Mouse (Mus musculus) heart, embryonic 14.5 days (tissue): ENCODE data around the gene Naa40. TPM values are rescaled to one million over a fixed set of nuclear protein-coding genes. Genes with fewer than 3 reads are reported as not detected.

ENCODE experiments used
- ATAC-seq: fragments of 200-750 bp; cut with Nextera tagmentation; 2 replicates; pipeline ENCODE4 v1.8.0; 2017; ENCODE audit warnings: low read depth, moderate TSS enrichment; ENCODE audit not compliant: insufficient number of reproducible peaks, insufficient read depth, low FRiP score
- H3K27ac ChIP-seq, 2 experiments: fragments of 200-500 bp in 1 of 2; fragments of 300-500 bp in 1 of 2; sonication (generic) in 1 of 2; replicated peaks in 1 of 2; 2 replicates each; pipeline ENCODE4 v1.5.1; 2012 to 2014; ENCODE audit warnings: low read depth in 2 of 2, low read length in 2 of 2, control low read depth in 1 of 2, mild to moderate bottlenecking in 1 of 2, mixed read lengths in 1 of 2; ENCODE audit not compliant: control insufficient read depth in 1 of 2, insufficient read depth in 1 of 2
- H3K27me3 ChIP-seq: fragments of 300-500 bp; sonication (generic); 2 replicates; pipeline ENCODE4 v1.6.1; 2014; ENCODE audit warnings: mild to moderate bottlenecking, low read length, control low read depth; ENCODE audit not compliant: control insufficient read depth, insufficient read depth
- H3K36me3 ChIP-seq: fragments of 300-500 bp; sonication (generic); 2 replicates; pipeline ENCODE4 v1.6.1; 2014; ENCODE audit warnings: mild to moderate bottlenecking, control low read depth, low read length, mixed read lengths; ENCODE audit not compliant: control insufficient read depth, insufficient read depth
- H3K4me1 ChIP-seq, 2 experiments: fragments of 200-500 bp in 1 of 2; fragments of 300-500 bp in 1 of 2; sonication (generic) in 1 of 2; 2 replicates each; pipeline ENCODE4 v1.6.1; 2012 to 2014; ENCODE audit warnings: low read length in 2 of 2, control low read depth in 1 of 2, mixed read lengths in 1 of 2; ENCODE audit not compliant: control insufficient read depth in 2 of 2, insufficient read depth in 2 of 2
- H3K4me2 ChIP-seq: fragments of 300-500 bp; sonication (generic); 2 replicates; pipeline ENCODE4 v1.6.1; 2014; ENCODE audit warnings: mild to moderate bottlenecking, low read length
- H3K4me3 ChIP-seq, 2 experiments: fragments of 200-500 bp in 1 of 2; fragments of 300-500 bp in 1 of 2; sonication (generic) in 1 of 2; 2 replicates each; pipeline ENCODE4 v1.5.1; 2012 to 2014; ENCODE audit warnings: low read length in 2 of 2, mild to moderate bottlenecking in 2 of 2, control low read depth in 1 of 2, low read depth in 1 of 2, moderate library complexity in 1 of 2; ENCODE audit not compliant: control insufficient read depth in 1 of 2, insufficient read depth in 1 of 2
- H3K9ac ChIP-seq: fragments of 300-500 bp; sonication (generic); 2 replicates; pipeline ENCODE4 v1.6.1; 2014; ENCODE audit warnings: mild to moderate bottlenecking, low read length
- H3K9me3 ChIP-seq: fragments of 300-500 bp; sonication (generic); 2 replicates; pipeline ENCODE4 v1.6.1; 2016; ENCODE audit warnings: low read length, control low read depth; ENCODE audit not compliant: control insufficient read depth
- WGBS: fragments of 180-500 bp; shearing (Covaris S2); extraction: QIAGEN DNeasy Blood & Tissue Kit; methylation state at CpG from one replicate; pipeline ENCODE4 v1.1.7; 2014; 5-methylcytosine and 5-hydroxymethylcytosine counted together
- polyA plus RNA-seq: library from polyadenylated mRNA; unstranded; fragments of >200 nt; fragmentation: Nextera tagmentation; extraction: Ambion mirVana; gene quantifications from 2 replicates; pipeline ENCODE4 v1.2.1, GENCODE M21; 2014

Naa40 gene
- polyA plus RNA-seq, 1 experiment from 2014 or later = 55.9 TPM

- peaks cover 4% of the 10 kb centered on the region; the same call in 1 of the 2 replicates for H3K9me3 ChIP-seq
- WGBS = 13% methylated on average over 6 of the region's 6 CpGs
- H3K27ac ChIP-seq = peak overlapping the region; percentile 85 to 95
- H3K4me2 ChIP-seq = peak overlapping the region; percentile 38
- peaks cover 2% of the 10 kb centered on the region; the same call in 1 of the 2 replicates for H3K36me3 ChIP-seq
- peak; percentile 23 for ATAC-seq
- peaks cover 36 to 48% of the 10 kb centered on the region in 2 experiments for H3K4me1 ChIP-seq
- H3K9ac ChIP-seq = peak overlapping the region; percentile 91
- H3K27me3 ChIP-seq = no peaks in the 10 kb centered on the region
- no peak overlapping the region for H3K4me3 ChIP-seq
These were observed 23.9 kb upstream of the Naa40 start for GRCm38 (mm10) chr19:7264766-7265331.

GRCm38 (mm10) chr19:7264088-7264765 is 23.2 kb upstream of the Naa40 start:
- Histone ChIP-seq H3K4me3 (no peak overlapping the region), H3K27me3 (no peaks in the 10 kb centered on the region), H3K4me2 (peak overlapping the region; percentile 38), H3K27ac (peak overlapping the region; percentile 37 to 95), H3K36me3 (no peaks in the 10 kb centered on the region), H3K9ac (peak overlapping the region; percentile 57), H3K4me1 (peaks cover 31 to 42% of the 10 kb centered on the region in 2 experiments), H3K9me3 (peaks cover 4% of the 10 kb centered on the region; the same call in 1 of the 2 replicates)
- WGBS = 12% methylated on average over 9 of the region's 9 CpGs
- ATAC-seq = no peak

GRCm38 (mm10) chr19:7262592-7262991 is 21.6 kb upstream of the Naa40 start:
- no peak overlapping the region for H3K4me2 ChIP-seq
- no peak overlapping the region for H3K4me3 ChIP-seq
- H3K36me3 ChIP-seq = no peaks in the 10 kb centered on the region
- no peak overlapping the region for H3K27ac ChIP-seq
- 85% methylated on average over 1 of the region's 1 CpGs for WGBS
- H3K4me1 ChIP-seq = peaks cover 29 to 36% of the 10 kb centered on the region in 2 experiments
- no peak for ATAC-seq
- no peak overlapping the region for H3K9ac ChIP-seq
- peaks cover 4% of the 10 kb centered on the region; the same call in 1 of the 2 replicates for H3K9me3 ChIP-seq
- H3K27me3 ChIP-seq = no peaks in the 10 kb centered on the region

- Histone ChIP-seq H3K36me3 (no peaks in the 10 kb centered on the region), H3K27me3 (no peaks in the 10 kb centered on the region), H3K9me3 (peaks cover 4% of the 10 kb centered on the region; the same call in 1 of the 2 replicates), H3K9ac (no peak overlapping the region), H3K4me1 (peaks cover 24 to 31% of the 10 kb centered on the region in 2 experiments), H3K4me3 (no peak overlapping the region), H3K27ac (no peak overlapping the region), H3K4me2 (no peak overlapping the region)
- WGBS = 93% methylated on average over 3 of the region's 3 CpGs
- no peak for ATAC-seq
These were observed 21.0 kb upstream of the Naa40 start for GRCm38 (mm10) chr19:7261964-7262363.

GRCm38 (mm10) chr19:7261476-7261875 is 20.5 kb upstream of the Naa40 start:
- H3K4me2 ChIP-seq = no peak overlapping the region
- no peak for ATAC-seq
- WGBS = 89% methylated on average over 1 of the region's 1 CpGs

GRCm38 (mm10) chr19:7257881-7258280 is 16.9 kb upstream of the Naa40 start:
- Histone ChIP-seq H3K4me1 (no peaks in the 10 kb centered on the region), H3K27me3 (no peaks in the 10 kb centered on the region), H3K9ac (no peak overlapping the region), H3K9me3 (peaks cover 4% of the 10 kb centered on the region; the same call in 1 of the 2 replicates), H3K4me2 (no peak overlapping the region), H3K4me3 (no peak overlapping the region), H3K27ac (no peak overlapping the region), H3K36me3 (no peaks in the 10 kb centered on the region)
- ATAC-seq = no peak
- WGBS = 71% methylated on average over 5 of the region's 5 CpGs

More at GRCm38 (mm10) chr19:7261476-7261875, 20.5 kb upstream of the Naa40 start:
- Histone ChIP-seq H3K4me1 (peaks cover 19 to 26% of the 10 kb centered on the region in 2 experiments), H3K27ac (no peak overlapping the region), H3K9me3 (peaks cover 4% of the 10 kb centered on the region; the same call in 1 of the 2 replicates), H3K4me3 (no peak overlapping the region), H3K36me3 (no peaks in the 10 kb centered on the region), H3K27me3 (no peaks in the 10 kb centered on the region), H3K9ac (no peak overlapping the region)

GRCm38 (mm10) chr19:7246021-7246420 is 5.0 kb upstream of the Naa40 start:
- Histone ChIP-seq H3K9ac (no peak overlapping the region), H3K36me3 (no peaks in the 10 kb centered on the region), H3K4me1 (peaks cover 0 to 3% of the 10 kb centered on the region in 2 experiments; a peak in 1 of 4 replicates), H3K4me3 (no peak overlapping the region), H3K9me3 (no peaks in the 10 kb centered on the region), H3K27ac (no peak overlapping the region), H3K27me3 (no peaks in the 10 kb centered on the region), H3K4me2 (no peak overlapping the region)
- no peak for ATAC-seq
- 68% methylated on average over 3 of the region's 3 CpGs for WGBS
